Mouse (Mus musculus) stomach, embryonic 15.5 days (tissue): ENCODE measurements at regions not wholly inside any gene's neighbourhood (a gene's known extent, or its start where the extent isn't known, plus 50 kb on each side); places are given as distances from the start of the nearest gene placed in this dataset.

Source experiments
- ATAC-seq: fragments of 200-750 bp; cut with Nextera tagmentation; 2 replicates; pipeline ENCODE4 v1.8.0; 2017; ENCODE audit warnings: low read depth, moderate number of reproducible peaks, moderate TSS enrichment; ENCODE audit not compliant: insufficient read depth, low FRiP score
- H3K27ac ChIP-seq: fragments of 300-500 bp; sonication (generic); 2 replicates; pipeline ENCODE4 v1.5.1; 2015; ENCODE audit warnings: mild to moderate bottlenecking, inconsistent platforms
- H3K27me3 ChIP-seq: fragments of 300-500 bp; sonication (generic); replicated peaks from 2 replicates; pipeline ENCODE4 v1.6.1; 2015; ENCODE audit warnings: inconsistent platforms
- H3K36me3 ChIP-seq: fragments of 300-500 bp; sonication (generic); 2 replicates; pipeline ENCODE4 v1.6.1; 2015; ENCODE audit warnings: inconsistent platforms
- H3K4me1 ChIP-seq: fragments of 300-500 bp; sonication (generic); 2 replicates; pipeline ENCODE4 v1.6.1; 2015; ENCODE audit warnings: inconsistent platforms
- H3K4me2 ChIP-seq: fragments of 300-500 bp; sonication (generic); 2 replicates; pipeline ENCODE4 v1.6.1; 2015; ENCODE audit warnings: mild to moderate bottlenecking, inconsistent platforms
- H3K4me3 ChIP-seq: fragments of 300-500 bp; sonication (generic); replicated peaks from 2 replicates; pipeline ENCODE4 v1.5.1; 2015; ENCODE audit warnings: inconsistent platforms
- H3K9ac ChIP-seq: fragments of 300-500 bp; sonication (generic); 2 replicates; pipeline ENCODE4 v1.6.1; 2015; ENCODE audit warnings: inconsistent platforms
- H3K9me3 ChIP-seq: fragments of 300-500 bp; sonication (generic); 2 replicates; pipeline ENCODE4 v1.6.1; 2016; ENCODE audit warnings: inconsistent platforms
- WGBS: fragments of 180-500 bp; shearing (Covaris S2); methylation state at CpG from one replicate; pipeline ENCODE4 v1.1.7; 2015; 5-methylcytosine and 5-hydroxymethylcytosine counted together

GRCm38 (mm10) chr9:79028234-79028633, 412.9 kb downstream of the Cd109 start:
- no peak overlapping the region for H3K9ac ChIP-seq
- no peak overlapping the region for H3K27ac ChIP-seq
- no peak overlapping the region for H3K4me2 ChIP-seq
- H3K27me3 ChIP-seq, result no peaks in the 10 kb centered on the region
- ATAC-seq, result no peak
- no peak overlapping the region for H3K4me3 ChIP-seq
- WGBS, result 88% methylated on average over 6 of the region's 6 CpGs
- no peaks in the 10 kb centered on the region for H3K4me1 ChIP-seq
- H3K36me3 ChIP-seq, result no peaks in the 10 kb centered on the region
- no peaks in the 10 kb centered on the region for H3K9me3 ChIP-seq

DNA sequence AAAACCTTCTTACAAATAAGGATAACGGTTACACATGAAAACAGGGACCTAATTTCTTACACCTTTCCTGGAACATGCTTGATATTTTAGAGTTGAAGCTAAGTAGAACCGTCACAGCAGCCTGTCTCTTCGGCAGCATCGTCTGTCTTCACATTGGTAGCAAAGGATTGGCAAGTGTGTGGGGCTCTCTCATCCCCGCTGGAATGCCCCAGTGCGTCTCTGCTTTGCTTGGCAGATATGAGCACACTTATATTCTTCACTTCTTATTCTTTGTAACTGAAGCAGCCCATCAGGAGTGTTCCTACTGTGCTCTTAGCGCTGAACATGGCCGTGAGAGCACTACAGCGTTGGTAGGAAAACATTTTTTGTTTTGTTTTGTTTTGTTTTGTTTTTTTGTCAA, 414.1 kb downstream of the Cd109 start:
- Histone ChIP-seq H3K9me3 (no peaks in the 10 kb centered on the region), H3K27me3 (no peaks in the 10 kb centered on the region), H3K4me1 (no peaks in the 10 kb centered on the region), H3K9ac (no peak overlapping the region), H3K36me3 (no peaks in the 10 kb centered on the region), H3K4me2 (no peak overlapping the region), H3K27ac (no peak overlapping the region), H3K4me3 (no peak overlapping the region)
- WGBS, result 80% methylated on average over 9 of the region's 9 CpGs
- ATAC-seq, result no peak

DNA sequence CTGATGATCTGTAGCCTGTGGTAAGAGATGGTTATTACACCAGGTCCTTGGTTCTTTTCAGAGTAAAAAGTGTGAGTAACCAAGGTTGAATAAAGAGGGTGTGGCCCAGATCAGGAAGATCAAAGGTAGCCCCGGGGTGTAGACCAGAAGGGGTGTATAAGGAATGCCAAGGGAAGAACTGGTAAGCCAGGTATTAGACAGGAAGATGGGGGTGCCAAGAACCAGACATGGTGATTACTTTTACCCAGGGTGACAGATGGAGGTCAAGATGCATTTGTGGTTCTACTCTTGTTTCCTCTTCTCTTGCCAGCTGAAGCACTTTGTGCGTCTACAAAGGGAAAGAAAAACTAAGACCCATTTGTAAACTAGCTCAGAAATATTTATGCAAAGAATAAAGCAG, 420.3 kb downstream of the Cd109 start:
- no peak overlapping the region for H3K4me3 ChIP-seq
- WGBS, result 60% methylated on average over 2 of the region's 2 CpGs
- no peaks in the 10 kb centered on the region for H3K9me3 ChIP-seq
- no peak overlapping the region for H3K4me2 ChIP-seq
- H3K36me3 ChIP-seq, result no peaks in the 10 kb centered on the region
- H3K9ac ChIP-seq, result no peak overlapping the region
- no peaks in the 10 kb centered on the region for H3K27me3 ChIP-seq
- ATAC-seq, result no peak
- no peak overlapping the region for H3K27ac ChIP-seq
- no peaks in the 10 kb centered on the region for H3K4me1 ChIP-seq

DNA sequence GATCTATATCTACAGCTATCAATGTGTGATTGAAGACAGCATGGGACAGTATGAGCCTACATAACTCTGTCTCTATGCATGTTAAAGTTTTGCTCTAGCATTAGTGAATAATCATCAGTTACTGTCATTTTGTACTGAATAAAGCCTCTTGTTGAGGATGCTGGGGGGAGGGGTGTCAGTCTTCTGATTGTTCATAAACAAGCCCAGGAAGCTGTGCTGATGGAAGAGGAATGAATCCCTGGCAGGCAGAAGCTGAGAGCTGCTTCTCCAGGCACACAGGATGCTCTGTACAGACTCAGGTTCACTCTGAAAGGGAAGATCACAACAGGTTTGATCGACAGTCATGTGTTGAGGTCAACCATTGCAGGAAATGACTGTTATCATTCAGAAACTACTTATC, 421.7 kb downstream of the Cd109 start:
- Histone ChIP-seq H3K4me3 (no peak overlapping the region), H3K36me3 (no peaks in the 10 kb centered on the region), H3K4me2 (no peak overlapping the region), H3K27ac (no peak overlapping the region), H3K9ac (no peak overlapping the region), H3K4me1 (no peaks in the 10 kb centered on the region), H3K27me3 (no peaks in the 10 kb centered on the region), H3K9me3 (no peaks in the 10 kb centered on the region)
- ATAC-seq, result no peak
- WGBS, result 55% methylated on average over 1 of the region's 1 CpGs

- no peak overlapping the region for H3K9ac ChIP-seq
- no peaks in the 10 kb centered on the region for H3K36me3 ChIP-seq
- no peaks in the 10 kb centered on the region for H3K27me3 ChIP-seq
- WGBS, result 81% methylated on average over 4 of the region's 4 CpGs
- no peaks in the 10 kb centered on the region for H3K4me1 ChIP-seq
- no peak for ATAC-seq
- H3K4me2 ChIP-seq, result no peak overlapping the region
- no peak overlapping the region for H3K4me3 ChIP-seq
- no peaks in the 10 kb centered on the region for H3K9me3 ChIP-seq
- H3K27ac ChIP-seq, result no peak overlapping the region
Measured at GRCm38 (mm10) chr9:79038971-79039370, 423.6 kb downstream of the Cd109 start.

GRCm38 (mm10) chr9:79044344-79044743, 429.0 kb downstream of the Cd109 start:
- Histone ChIP-seq H3K4me1 (no peaks in the 10 kb centered on the region), H3K9me3 (no peaks in the 10 kb centered on the region), H3K9ac (no peak overlapping the region), H3K27me3 (no peaks in the 10 kb centered on the region), H3K4me2 (no peak overlapping the region), H3K36me3 (no peaks in the 10 kb centered on the region), H3K27ac (no peak overlapping the region), H3K4me3 (no peak overlapping the region)
- ATAC-seq, result no peak
- 85% methylated on average over 1 of the region's 1 CpGs for WGBS

DNA sequence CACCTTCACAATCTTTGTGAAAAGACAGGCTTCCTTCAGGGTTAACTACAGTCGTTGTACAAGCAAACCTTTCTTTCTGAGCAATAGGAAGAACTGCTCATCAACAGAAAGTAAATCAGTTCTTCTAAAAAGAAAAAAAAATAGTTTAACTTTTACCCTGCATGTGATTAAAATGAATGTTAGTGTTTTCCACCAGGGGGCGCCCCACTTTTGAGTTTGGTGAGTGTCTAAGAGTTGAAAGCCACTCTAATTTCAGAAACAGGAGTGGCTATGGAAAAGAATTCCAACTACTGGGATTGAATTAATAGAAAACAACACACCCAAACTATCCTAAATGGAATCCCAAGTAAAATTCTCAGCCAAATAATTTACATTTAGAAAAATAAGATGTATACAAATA, 430.0 kb downstream of the Cd109 start:
- Histone ChIP-seq H3K4me2 (no peak overlapping the region), H3K4me3 (no peak overlapping the region), H3K27me3 (no peaks in the 10 kb centered on the region), H3K36me3 (no peaks in the 10 kb centered on the region), H3K9me3 (no peaks in the 10 kb centered on the region), H3K9ac (no peak overlapping the region), H3K4me1 (no peaks in the 10 kb centered on the region), H3K27ac (no peak overlapping the region)
- WGBS, result 11% methylated on average over 2 of the region's 2 CpGs
- ATAC-seq, result no peak

- Histone ChIP-seq H3K4me1 (no peaks in the 10 kb centered on the region), H3K4me2 (no peak overlapping the region), H3K36me3 (no peaks in the 10 kb centered on the region), H3K9ac (no peak overlapping the region), H3K9me3 (no peaks in the 10 kb centered on the region), H3K27ac (no peak overlapping the region), H3K4me3 (no peak overlapping the region), H3K27me3 (no peaks in the 10 kb centered on the region)
- WGBS, result 77% methylated on average over 3 of the region's 3 CpGs
- no peak for ATAC-seq
Measured at GRCm38 (mm10) chr9:79071961-79072360, 456.6 kb downstream of the Cd109 start.

DNA sequence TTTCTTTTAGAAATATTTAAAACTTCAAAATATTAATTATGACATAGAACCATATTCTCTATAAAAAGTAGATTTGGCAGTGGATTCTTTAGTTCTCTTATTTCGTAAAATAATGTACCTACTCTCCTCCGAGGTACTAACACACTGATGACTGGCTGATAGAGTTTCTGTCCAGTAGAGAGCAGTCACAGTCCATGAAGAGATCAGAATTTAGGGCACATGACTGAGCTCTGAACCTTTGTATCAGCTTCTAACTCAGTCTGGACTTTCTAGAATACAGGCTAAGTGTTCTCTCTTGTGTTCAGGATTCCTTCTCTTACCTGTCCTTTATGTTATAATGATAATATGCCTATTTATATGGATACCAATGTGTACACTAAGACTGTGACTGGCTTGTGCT, 494.3 kb downstream of the Cd109 start:
- Histone ChIP-seq H3K36me3 (no peaks in the 10 kb centered on the region), H3K9me3 (no peaks in the 10 kb centered on the region), H3K27ac (no peak overlapping the region), H3K9ac (no peak overlapping the region), H3K4me3 (no peak overlapping the region), H3K4me2 (no peak overlapping the region), H3K27me3 (no peaks in the 10 kb centered on the region), H3K4me1 (no peaks in the 10 kb centered on the region)
- 64% methylated on average over 2 of the region's 2 CpGs for WGBS
- no peak; the same call in 1 of the 2 replicates for ATAC-seq

DNA sequence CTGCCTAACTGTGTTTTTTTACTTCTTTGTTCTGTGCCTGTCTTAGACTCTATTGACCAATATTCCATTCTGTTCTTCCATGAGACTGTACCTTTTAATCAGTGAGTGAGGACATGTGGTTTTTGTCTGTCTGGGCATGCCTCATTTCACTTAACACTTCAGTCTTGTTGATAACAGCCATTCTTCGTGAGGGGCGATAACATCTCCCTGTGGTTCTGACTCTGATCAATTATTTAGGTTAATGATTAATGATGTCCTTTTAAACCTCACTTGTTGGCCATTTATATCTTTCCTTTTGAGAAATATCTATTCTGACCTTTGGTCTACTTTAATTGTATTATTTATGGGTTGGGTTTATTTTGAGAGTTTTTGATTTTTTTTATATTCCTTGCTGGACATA, 496.0 kb downstream of the Cd109 start:
- Histone ChIP-seq H3K9me3 (no peaks in the 10 kb centered on the region), H3K36me3 (no peaks in the 10 kb centered on the region), H3K9ac (no peak overlapping the region), H3K27ac (no peak overlapping the region), H3K4me3 (no peak overlapping the region), H3K27me3 (no peaks in the 10 kb centered on the region), H3K4me2 (no peak overlapping the region), H3K4me1 (no peaks in the 10 kb centered on the region)
- whole genome bisulfite sequencing, result 39% methylated on average over 2 of the region's 2 CpGs
- ATAC-seq, result 0 out of 2 replicates have a peak, but pooled peaks have one; percentile 47

DNA sequence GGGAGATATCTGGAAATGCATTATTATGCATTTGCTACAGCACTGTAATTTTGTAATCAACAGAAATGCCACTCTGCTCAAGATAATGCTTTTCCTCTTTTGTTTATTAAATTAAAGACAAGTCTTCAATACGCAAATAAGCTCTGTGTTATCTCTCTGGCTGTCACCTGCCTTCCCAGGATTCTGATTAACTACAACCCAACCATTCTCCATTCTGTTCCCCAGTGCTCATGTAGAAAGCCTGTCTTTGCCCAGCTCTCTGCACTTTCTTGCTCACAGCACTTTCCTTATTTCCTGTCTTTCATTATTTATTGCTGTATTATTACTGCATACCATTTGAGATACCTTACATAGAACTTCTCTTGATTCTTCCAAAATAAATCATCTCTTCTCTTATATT, 525.6 kb downstream of the Cd109 start:
- Histone ChIP-seq H3K36me3 (no peaks in the 10 kb centered on the region), H3K4me2 (no peak overlapping the region), H3K4me1 (no peaks in the 10 kb centered on the region), H3K9me3 (no peaks in the 10 kb centered on the region), H3K4me3 (no peak overlapping the region), H3K27ac (no peak overlapping the region), H3K27me3 (no peaks in the 10 kb centered on the region), H3K9ac (no peak overlapping the region)
- WGBS, result 44% methylated on average over 1 of the region's 1 CpGs
- ATAC-seq, result no peak

GRCm38 (mm10) chr9:79146004-79146403, 530.7 kb downstream of the Cd109 start:
- Histone ChIP-seq H3K4me2 (no peak overlapping the region), H3K27me3 (no peaks in the 10 kb centered on the region), H3K4me3 (no peak overlapping the region), H3K9ac (no peak overlapping the region), H3K9me3 (no peaks in the 10 kb centered on the region), H3K36me3 (no peaks in the 10 kb centered on the region), H3K27ac (no peak overlapping the region), H3K4me1 (no peaks in the 10 kb centered on the region)
- WGBS, result 74% methylated on average over 3 of the region's 3 CpGs
- ATAC-seq, result no peak

DNA sequence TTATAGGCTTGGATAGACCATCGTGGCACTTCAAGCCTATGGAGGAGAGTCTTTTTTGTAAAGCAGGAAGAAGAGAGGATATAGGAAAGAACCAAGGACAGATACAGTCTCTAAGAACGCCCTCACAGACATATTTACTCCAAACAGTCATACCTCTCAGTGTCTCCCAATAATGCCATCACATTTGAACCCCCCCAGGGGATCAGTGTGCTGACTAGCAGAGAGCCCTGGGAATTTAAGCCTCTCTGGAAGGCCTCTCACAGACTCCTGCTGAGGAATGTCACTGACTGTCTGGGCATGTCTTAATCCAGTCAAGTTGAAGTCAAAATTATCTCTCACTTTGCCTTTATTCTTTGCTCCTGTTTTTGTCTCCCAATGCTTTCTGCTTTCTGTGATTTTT, 550.2 kb downstream of the Cd109 start:
- ATAC-seq, result no peak
- H3K27ac ChIP-seq, result no peak overlapping the region
- no peaks in the 10 kb centered on the region for H3K9me3 ChIP-seq
- no peaks in the 10 kb centered on the region for H3K36me3 ChIP-seq
- WGBS, result 63% methylated on average over 2 of the region's 2 CpGs
- H3K4me3 ChIP-seq, result no peak overlapping the region
- H3K27me3 ChIP-seq, result no peaks in the 10 kb centered on the region
- H3K4me1 ChIP-seq, result no peaks in the 10 kb centered on the region
- no peak overlapping the region for H3K9ac ChIP-seq
- no peak overlapping the region for H3K4me2 ChIP-seq
